Mouse (Mus musculus) forebrain, postnatal 0 days (tissue): ENCODE results near the gene Dnm1. TPM values are rescaled to one million over a fixed set of nuclear protein-coding genes. Genes with fewer than 3 reads are reported as not detected.

Source experiments
- ATAC-seq: fragments of 200-750 bp; cut with Nextera tagmentation; 2 replicates; pipeline ENCODE4 v1.8.0; 2017; ENCODE audit warnings: mild to moderate bottlenecking, moderate library complexity
- DNase-seq: peaks from one replicate; pipeline ENCODE4 v3.0.0-alpha.2; 2015
- H3K27ac ChIP-seq: fragments of 300-500 bp; sonication (generic); 2 replicates; pipeline ENCODE4 v1.5.1; 2014; ENCODE audit warnings: low read depth, mild to moderate bottlenecking, antibody characterized with exemption, low read length, moderate library complexity, mixed read lengths
- H3K27me3 ChIP-seq: fragments of 300-500 bp; sonication (generic); 2 replicates; pipeline ENCODE4 v1.6.1; 2014; ENCODE audit warnings: mild to moderate bottlenecking, low read length, mixed read lengths; ENCODE audit not compliant: insufficient read depth
- H3K36me3 ChIP-seq: fragments of 300-500 bp; sonication (generic); 2 replicates; pipeline ENCODE4 v1.6.1; 2014; ENCODE audit warnings: mild to moderate bottlenecking, moderate library complexity; ENCODE audit not compliant: insufficient read depth
- H3K4me1 ChIP-seq: fragments of 300-500 bp; sonication (generic); 2 replicates; pipeline ENCODE4 v1.6.1; 2014; ENCODE audit warnings: antibody characterized with exemption; ENCODE audit not compliant: insufficient read depth
- H3K4me2 ChIP-seq: fragments of 300-500 bp; sonication (generic); 2 replicates; pipeline ENCODE4 v1.6.1; 2014; ENCODE audit warnings: low read depth, mild to moderate bottlenecking, moderate library complexity
- H3K4me3 ChIP-seq: fragments of 300-500 bp; sonication (generic); 2 replicates; pipeline ENCODE4 v1.5.1; 2014; ENCODE audit warnings: low read depth, low read length, mixed read lengths
- H3K9ac ChIP-seq: fragments of 300-500 bp; sonication (generic); 2 replicates; pipeline ENCODE4 v1.6.1; 2014; ENCODE audit warnings: mild to moderate bottlenecking
- H3K9me3 ChIP-seq: fragments of 300-500 bp; sonication (generic); 2 replicates; pipeline ENCODE4 v1.6.1; 2016; ENCODE audit warnings: low read length
- CTCF ChIP-seq: sonication (generic); IDR thresholded peaks from 2 replicates; pipeline ENCODE4 v1.5.1; 2016; ENCODE audit warnings: antibody characterized with exemption, control low read depth, low read depth
- WGBS: fragments of 180-500 bp; shearing (Covaris S2); extraction: QIAGEN DNeasy Blood & Tissue Kit; methylation state at CpG from one replicate; pipeline ENCODE4 v1.1.7; 2014; 5-methylcytosine and 5-hydroxymethylcytosine counted together
- polyA plus RNA-seq: library from polyadenylated mRNA; unstranded; fragments of >200 nt; fragmentation: Nextera tagmentation; extraction: Ambion mirVana; gene quantifications from 2 replicates; pipeline ENCODE4 v1.2.1, GENCODE M21; 2015
- total RNA-seq: library from RNA; depleted of rRNA; stranded (reverse); fragments of >200 nt; gene quantifications from 2 replicates; pipeline ENCODE4 v1.2.3, GENCODE M21; 2014; rRNA removed

Dnm1 gene
- 76.2 and 106 TPM in 2 replicates for total RNA-seq
- 47.9 and 71.6 TPM in 2 replicates for polyA plus RNA-seq

DNA sequence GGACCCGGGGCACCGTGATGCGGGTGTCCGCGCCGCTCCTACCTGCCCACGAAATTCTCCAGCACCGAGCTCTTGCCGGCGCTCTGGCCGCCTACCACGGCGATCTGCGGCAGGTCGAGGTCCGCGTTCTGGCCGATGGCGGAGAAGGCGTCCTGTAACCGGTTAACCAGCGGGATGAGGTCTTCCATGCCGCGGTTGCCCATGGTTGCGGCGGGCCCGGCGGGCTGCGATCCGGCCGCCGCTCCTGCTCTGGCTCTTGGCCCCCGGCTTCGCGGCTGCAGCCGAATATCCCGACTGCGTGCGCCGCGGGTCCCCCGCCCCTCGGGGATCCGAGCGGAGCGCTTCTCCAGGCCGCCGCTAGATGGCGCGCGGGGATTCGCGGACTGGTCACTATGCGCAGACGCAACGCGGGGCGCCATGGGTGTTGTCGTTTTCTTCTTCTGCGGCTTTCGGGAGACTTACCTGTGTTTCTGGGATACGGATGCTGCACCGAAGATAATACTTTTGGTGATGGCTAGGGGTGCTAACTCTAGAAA is at the start of gene Dnm1:
Gene Dnm1 (minus strand): TSS at position 332 of the 536 bp plus-strand sequence.
- TF ChIP-seq CTCF, result peak; percentile 96
- peak; percentile 87 for ATAC-seq
- Histone ChIP-seq H3K4me1 (peaks cover 9% of the 10 kb centered on the region; the same call in 1 of the 2 replicates), H3K27me3 (no peaks in the 10 kb centered on the region), H3K27ac (peak within 1 kb of the TSS; percentile 89), H3K9ac (peak within 1 kb of the TSS; percentile 91), H3K9me3 (no peaks in the 10 kb centered on the region), H3K4me2 (peak within 1 kb of the TSS; percentile 84), H3K36me3 (no peaks in the 10 kb centered on the region), H3K4me3 (peak within 1 kb of the TSS; percentile 80)
- WGBS, result 2% methylated on average over 63 of the region's 63 CpGs
- peak; percentile 96 for DNase-seq

- no peak for DNase-seq
- H3K27me3 ChIP-seq, result no peaks in the 10 kb centered on the region
- peaks cover 23% of the 10 kb centered on the region for H3K36me3 ChIP-seq
- H3K4me1 ChIP-seq, result peaks cover 6% of the 10 kb centered on the region; the same call in 1 of the 2 replicates
- no peak for ATAC-seq
- H3K9me3 ChIP-seq, result no peaks in the 10 kb centered on the region
- H3K4me3 ChIP-seq, result peak overlapping the region; percentile 89
- H3K27ac ChIP-seq, result peak overlapping the region; percentile 86
- H3K9ac ChIP-seq, result peak overlapping the region; percentile 87
- whole genome bisulfite sequencing, result 0% methylated on average over 15 of the region's 15 CpGs
- H3K4me2 ChIP-seq, result peak overlapping the region; percentile 91
- TF ChIP-seq CTCF, result no peak
Measured at GRCm38 (mm10) chr2:32396695-32397094, 43.6 kb upstream of the Dnm1 start.

- Histone ChIP-seq H3K4me1 (peaks cover 6% of the 10 kb centered on the region; the same call in 1 of the 2 replicates), H3K4me3 (peak overlapping the region; percentile 89), H3K4me2 (peak overlapping the region; percentile 91), H3K9me3 (no peaks in the 10 kb centered on the region), H3K27ac (peak overlapping the region; percentile 86), H3K36me3 (peaks cover 19% of the 10 kb centered on the region), H3K27me3 (no peaks in the 10 kb centered on the region), H3K9ac (peak overlapping the region; percentile 87)
- DNase-seq (peak; percentile 96), ATAC-seq (peak; percentile 98)
- 5% methylated on average over 57 of the region's 59 CpGs for WGBS
- TF ChIP-seq CTCF, result peak; percentile 4; the same call in 1 of the 2 replicates
Measured at GRCm38 (mm10) chr2:32395946-32396621, 42.9 kb upstream of the Dnm1 start.

GRCm38 (mm10) chr2:32395484-32395945 is 42.4 kb upstream of the Dnm1 start, which contains the start of gene Ptges2:
Ptges2 (plus strand) TSS chr2:32395896.
- Histone ChIP-seq H3K4me3 (peak within 1 kb of the TSS; percentile 89), H3K27me3 (no peaks in the 10 kb centered on the region), H3K27ac (peak within 1 kb of the TSS; percentile 86), H3K9ac (peak within 1 kb of the TSS; percentile 87), H3K4me2 (peak within 1 kb of the TSS; percentile 91), H3K36me3 (peaks cover 13% of the 10 kb centered on the region), H3K9me3 (no peaks in the 10 kb centered on the region), H3K4me1 (peaks cover 6% of the 10 kb centered on the region; the same call in 1 of the 2 replicates)
- peak; percentile 91 for ATAC-seq
- TF ChIP-seq CTCF, result no peak
- DNase-seq, result no peak
- 2% methylated on average over 31 of the region's 31 CpGs for WGBS

DNA sequence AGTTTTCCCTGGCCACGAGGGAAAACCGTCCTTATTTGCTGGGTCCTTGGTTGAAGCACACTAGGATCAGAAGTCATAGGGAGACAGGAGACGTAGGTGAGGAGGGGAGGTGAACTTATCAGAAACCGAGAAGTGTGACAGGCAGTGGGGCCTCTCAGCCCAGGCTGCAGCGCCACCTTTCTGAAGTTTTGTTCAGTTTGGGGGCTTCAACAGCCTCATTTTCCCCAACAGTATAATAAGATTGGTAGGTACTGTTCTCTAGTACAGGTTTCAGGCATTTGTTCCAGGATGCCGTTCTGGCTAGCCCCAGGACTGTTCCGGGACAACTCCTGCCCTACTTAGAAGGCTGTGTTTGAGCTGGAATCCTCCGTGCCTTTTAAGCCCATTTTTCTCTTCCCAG is 41.8 kb upstream of the Dnm1 start:
- no peak for ATAC-seq
- TF ChIP-seq CTCF, result peak; percentile 64
- WGBS, result 4% methylated on average over 8 of the region's 8 CpGs

DNA sequence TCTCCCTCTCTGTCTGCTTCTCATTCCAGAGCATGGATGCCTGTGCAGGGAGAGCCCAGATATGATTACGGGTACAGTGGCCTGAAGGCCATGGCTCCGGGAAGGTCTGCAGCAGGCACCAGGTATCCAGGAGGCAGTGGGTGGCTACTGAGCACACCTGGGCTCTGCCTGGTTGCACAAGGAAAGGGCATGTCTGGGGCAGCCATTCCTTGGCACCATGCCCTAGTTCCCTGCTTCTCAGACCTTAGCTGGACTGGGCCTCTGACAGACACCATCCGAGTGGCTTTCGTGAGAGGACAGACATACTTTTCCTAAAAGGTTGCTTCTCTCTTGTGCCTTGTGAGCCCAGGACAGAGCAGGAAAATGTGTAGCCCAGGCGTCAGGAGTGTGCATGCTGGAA is 38.9 kb upstream of the Dnm1 start:
- Histone ChIP-seq H3K4me2 (no peak overlapping the region), H3K27ac (no peak overlapping the region), H3K4me3 (no peak overlapping the region), H3K9me3 (no peaks in the 10 kb centered on the region), H3K9ac (no peak overlapping the region), H3K36me3 (no peaks in the 10 kb centered on the region), H3K4me1 (peaks cover 6% of the 10 kb centered on the region; the same call in 1 of the 2 replicates), H3K27me3 (no peaks in the 10 kb centered on the region)
- no peak for DNase-seq
- no peak for ATAC-seq
- WGBS, result 82% methylated on average over 5 of the region's 5 CpGs
- TF ChIP-seq CTCF, result no peak

More for the DNA sequence above, 41.8 kb upstream of the Dnm1 start:
- Histone ChIP-seq H3K36me3 (peaks cover 7% of the 10 kb centered on the region; the same call in 1 of the 2 replicates), H3K9ac (peak overlapping the region; percentile 87), H3K27ac (peak overlapping the region; percentile 86), H3K9me3 (no peaks in the 10 kb centered on the region), H3K4me1 (peaks cover 6% of the 10 kb centered on the region; the same call in 1 of the 2 replicates), H3K27me3 (no peaks in the 10 kb centered on the region), H3K4me2 (peak overlapping the region; percentile 91), H3K4me3 (peak overlapping the region; percentile 89)
- no peak for DNase-seq

GRCm38 (mm10) chr2:32390871-32391270 is 37.7 kb upstream of the Dnm1 start:
- no peak for DNase-seq
- Histone ChIP-seq H3K27ac (no peak overlapping the region), H3K4me3 (no peak overlapping the region), H3K4me2 (no peak overlapping the region), H3K9ac (no peak overlapping the region), H3K36me3 (no peaks in the 10 kb centered on the region), H3K27me3 (no peaks in the 10 kb centered on the region), H3K9me3 (no peaks in the 10 kb centered on the region), H3K4me1 (peaks cover 3% of the 10 kb centered on the region; the same call in 1 of the 2 replicates)
- no peak for TF ChIP-seq CTCF
- ATAC-seq, result no peak
- 75% methylated on average over 8 of the region's 8 CpGs for WGBS
